22 mouse cellular contexts compared by ENCODE assay signal in the genomic region with DNA sequence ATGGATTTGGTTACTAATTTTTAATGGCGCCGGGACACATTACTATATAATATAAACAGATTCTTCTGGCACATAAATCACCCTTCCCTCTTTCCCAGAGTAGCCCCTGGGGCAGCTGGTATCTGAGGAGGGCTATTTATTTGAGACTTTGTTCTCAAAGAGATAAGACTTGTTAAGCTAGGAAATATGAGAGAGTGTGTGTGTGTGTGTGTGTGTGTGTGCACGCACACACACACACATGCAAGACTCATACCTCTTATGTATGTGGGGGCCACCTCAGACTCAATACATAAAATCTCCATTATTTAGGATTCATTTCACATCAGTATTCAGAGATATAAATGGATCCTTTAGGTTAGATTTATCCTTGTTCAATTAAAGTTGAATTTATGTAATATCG.
DNase-seq lines count a peak whose midpoint lies in the region; ATAC-seq and TF ChIP-seq lines count a peak whose summit lies in the region.
"Had no signal": no experiment of that assay in that cellular context is flagged by ENCODE, and none has a peak within 500 bp of the region (broad histone marks: within the 10 kb centered on the region; RNA-seq: fewer than 3 reads in every experiment).

No protein-coding gene starts in this region.

- TF ChIP-seq CTCF in intestine, postnatal 0 days (IDR thresholded peaks at IDR 0.05; ENCODE audit: low read depth), result no peak

- H3K27ac ChIP-seq in intestine, embryonic 15.5 days, result no peak overlapping the region
- H3K27ac ChIP-seq in intestine, postnatal 0 days (ENCODE audit: low read depth, low read length), result no peak overlapping the region
- no peak overlapping the region for H3K27ac ChIP-seq in lung, embryonic 15.5 days
- no peak overlapping the region for H3K27ac ChIP-seq in intestine, embryonic 16.5 days (ENCODE audit: low read length)
- H3K27ac ChIP-seq in forebrain, embryonic 15.5 days (replicated peaks), result no peak overlapping the region
- H3K27ac ChIP-seq: embryonic facial prominence, embryonic 13.5 days; embryonic facial prominence, embryonic 15.5 days; forebrain, embryonic 10.5 days; forebrain, embryonic 12.5 days had no signal

- H3K4me2 ChIP-seq in intestine, embryonic 15.5 days (replicated peaks), result no peak overlapping the region
- no peak overlapping the region for H3K4me2 ChIP-seq in intestine, postnatal 0 days (replicated peaks; ENCODE audit: low read depth)
- no peak overlapping the region for H3K4me2 ChIP-seq in lung, embryonic 15.5 days
- H3K4me2 ChIP-seq in intestine, embryonic 16.5 days (ENCODE audit: low read depth, low read length), result no peak overlapping the region
- H3K4me2 ChIP-seq in forebrain, embryonic 15.5 days (replicated peaks), result no peak overlapping the region
- H3K4me2 ChIP-seq: embryonic facial prominence, embryonic 13.5 days; embryonic facial prominence, embryonic 15.5 days; forebrain, embryonic 12.5 days had no signal

- H3K27me3 ChIP-seq in intestine, embryonic 15.5 days (replicated peaks), result no peaks in the 10 kb centered on the region
- no peaks in the 10 kb centered on the region for H3K27me3 ChIP-seq in intestine, postnatal 0 days (replicated peaks; ENCODE audit: control insufficient read depth, insufficient read depth, low read length)
- H3K27me3 ChIP-seq in lung, embryonic 15.5 days, result no peaks in the 10 kb centered on the region
- H3K27me3 ChIP-seq in intestine, embryonic 16.5 days (replicated peaks; ENCODE audit: control insufficient read depth, insufficient read depth, low read length), result no peaks in the 10 kb centered on the region
- no peaks in the 10 kb centered on the region for H3K27me3 ChIP-seq in forebrain, embryonic 15.5 days
- H3K27me3 ChIP-seq: embryonic facial prominence, embryonic 13.5 days; embryonic facial prominence, embryonic 15.5 days; forebrain, embryonic 12.5 days had no signal

- no peaks in the 10 kb centered on the region for H3K36me3 ChIP-seq in intestine, embryonic 15.5 days
- no peaks in the 10 kb centered on the region for H3K36me3 ChIP-seq in intestine, postnatal 0 days (ENCODE audit: control insufficient read depth, insufficient read depth)
- H3K36me3 ChIP-seq in lung, embryonic 15.5 days, result no peaks in the 10 kb centered on the region
- no peaks in the 10 kb centered on the region for H3K36me3 ChIP-seq in intestine, embryonic 16.5 days (ENCODE audit: control insufficient read depth, insufficient read depth, low read length)
- H3K36me3 ChIP-seq in forebrain, embryonic 15.5 days, result no peaks in the 10 kb centered on the region
- H3K36me3 ChIP-seq: embryonic facial prominence, embryonic 13.5 days; embryonic facial prominence, embryonic 15.5 days; forebrain, embryonic 10.5 days; forebrain, embryonic 12.5 days had no signal

- no peaks in the 10 kb centered on the region for H3K9me3 ChIP-seq in intestine, embryonic 15.5 days
- H3K9me3 ChIP-seq in intestine, postnatal 0 days (ENCODE audit: control insufficient read depth), result no peaks in the 10 kb centered on the region
- no peaks in the 10 kb centered on the region for H3K9me3 ChIP-seq in lung, embryonic 15.5 days
- H3K9me3 ChIP-seq in intestine, embryonic 16.5 days (ENCODE audit: control insufficient read depth, low read length), result no peaks in the 10 kb centered on the region
- H3K9me3 ChIP-seq in forebrain, embryonic 15.5 days, result no peaks in the 10 kb centered on the region
- H3K9me3 ChIP-seq: embryonic facial prominence, embryonic 13.5 days; embryonic facial prominence, embryonic 15.5 days; forebrain, embryonic 10.5 days; forebrain, embryonic 12.5 days had no signal

- ATAC-seq in intestine, embryonic 15.5 days, result peak; percentile 51; the same call in 1 of the 2 replicates
- ATAC-seq in intestine, postnatal 0 days, result no peak
- ATAC-seq in lung, embryonic 15.5 days (ENCODE audit: borderline replicate concordance, extremely low read depth, low FRiP score, low TSS enrichment), result peak; percentile 35; the same call in 1 of the 2 replicates
- ATAC-seq in intestine, embryonic 16.5 days, result peak; percentile 62
- ATAC-seq in forebrain, embryonic 15.5 days (replicated peaks), result no peak
- ATAC-seq: forebrain, embryonic 14.5 days had no signal

- WGBS in intestine, embryonic 15.5 days, result 27% methylated on average over 4 of the region's 4 CpGs
- 17% methylated on average over 4 of the region's 4 CpGs for WGBS in intestine, postnatal 0 days
- WGBS in lung, embryonic 15.5 days, result 18% methylated on average over 4 of the region's 4 CpGs
- 31% methylated on average over 4 of the region's 4 CpGs for WGBS in intestine, embryonic 16.5 days
- WGBS in forebrain, embryonic 15.5 days, result 98% methylated on average over 4 of the region's 4 CpGs

- no peak overlapping the region for H3K9ac ChIP-seq in intestine, embryonic 15.5 days
- H3K9ac ChIP-seq in intestine, postnatal 0 days (ENCODE audit: low read depth, low read length), result no peak overlapping the region
- H3K9ac ChIP-seq in lung, embryonic 15.5 days, result no peak overlapping the region
- H3K9ac ChIP-seq in intestine, embryonic 16.5 days (ENCODE audit: low read depth, low read length), result no peak overlapping the region
- no peak overlapping the region for H3K9ac ChIP-seq in forebrain, embryonic 15.5 days (replicated peaks)
- H3K9ac ChIP-seq: embryonic facial prominence, embryonic 13.5 days; embryonic facial prominence, embryonic 15.5 days; forebrain, embryonic 12.5 days had no signal

- no peak for DNase-seq in lung, postnatal 4 days
- DNase-seq: adrenal gland, adult 2 months; adrenal gland, postnatal 10 days; adrenal gland, postnatal 25 days; cerebellum, adult 11 months; cerebellum, adult 18-20 months; cerebellum, adult 8-10 months; cerebellum, adult 9-11 months; cerebellum, postnatal 14 days; cerebellum, postnatal 36 days; embryo, embryonic 11 days had no signal

- H3K4me1 ChIP-seq in intestine, embryonic 15.5 days (replicated peaks), result 0 out of 2 replicates have a peak, but pooled peaks cover 2% of the 10 kb centered on the region
- peaks cover 7% of the 10 kb centered on the region; the same call in 1 of the 2 replicates for H3K4me1 ChIP-seq in intestine, postnatal 0 days (replicated peaks; ENCODE audit: control insufficient read depth, insufficient read depth, low read length)
- H3K4me1 ChIP-seq in lung, embryonic 15.5 days, result peaks cover 19% of the 10 kb centered on the region
- H3K4me1 ChIP-seq in intestine, embryonic 16.5 days (ENCODE audit: control insufficient read depth, insufficient read depth, low read length), result no peaks in the 10 kb centered on the region
- H3K4me1 ChIP-seq in forebrain, embryonic 15.5 days, result no peaks in the 10 kb centered on the region
- H3K4me1 ChIP-seq: embryonic facial prominence, embryonic 13.5 days; embryonic facial prominence, embryonic 15.5 days; forebrain, embryonic 10.5 days had no signal

- no peak overlapping the region for H3K4me3 ChIP-seq in intestine, embryonic 15.5 days (replicated peaks)
- no peak overlapping the region for H3K4me3 ChIP-seq in intestine, postnatal 0 days (ENCODE audit: low read depth, low read length)
- H3K4me3 ChIP-seq in lung, embryonic 15.5 days, result no peak overlapping the region
- no peak overlapping the region for H3K4me3 ChIP-seq in intestine, embryonic 16.5 days (ENCODE audit: low read length)
- H3K4me3 ChIP-seq in forebrain, embryonic 15.5 days, result no peak overlapping the region
- H3K4me3 ChIP-seq: embryonic facial prominence, embryonic 13.5 days; embryonic facial prominence, embryonic 15.5 days; erythroblast, embryonic 14.5 days; forebrain, embryonic 10.5 days; forebrain, embryonic 12.5 days had no signal

Comparison
In these comparisons a context has a peak if more than half of its experiments do, and no peak if none do; other contexts are left out.
1. ATAC-seq: peak in intestine, embryonic 15.5 days (single experiment), lung, embryonic 15.5 days (single experiment) and intestine, embryonic 16.5 days (single experiment); none in intestine, postnatal 0 days (single experiment) and forebrain, embryonic 15.5 days (single experiment).